Mouse (Mus musculus) G1E (cell line): ENCODE data around the gene Rims1. TPM values are rescaled to one million over a fixed set of nuclear protein-coding genes. Genes with fewer than 3 reads are reported as not detected.

Experiments used
- ATAC-seq: 2 replicates; pipeline ENCODE4 v1.8.0; 2016; ENCODE audit warnings: mild to moderate bottlenecking; ENCODE audit not compliant: insufficient number of reproducible peaks, poor library complexity, low FRiP score, severe bottlenecking; ENCODE audit errors: extremely low read depth
- DNase-seq: peaks from one replicate; pipeline ENCODE4 v3.0.0; 2012; ENCODE audit warnings: low spot score
- H3K27me3 ChIP-seq: 2 replicates; pipeline ENCODE4 v1.6.1; 2012; ENCODE audit warnings: mild to moderate bottlenecking, low read length, inconsistent platforms; ENCODE audit not compliant: insufficient read depth
- H3K36me3 ChIP-seq: replicated peaks from 2 replicates; pipeline ENCODE3; 2012; ENCODE audit warnings: mild to moderate bottlenecking, inconsistent platforms
- H3K4me1 ChIP-seq: 2 replicates; pipeline ENCODE4 v1.6.1; 2012; ENCODE audit warnings: low read depth, low read length, inconsistent platforms, mixed read lengths; ENCODE audit not compliant: insufficient read depth
- H3K4me3 ChIP-seq: 2 replicates; pipeline ENCODE4 v1.5.1; 2012; ENCODE audit warnings: low read depth, mild to moderate bottlenecking, inconsistent platforms, low read length, moderate library complexity, mixed read lengths
- H3K9me3 ChIP-seq: replicated peaks from 2 replicates; pipeline ENCODE4 v1.6.1; 2012; ENCODE audit warnings: inconsistent platforms
- CTCF ChIP-seq: IDR thresholded peaks from 2 replicates; pipeline ENCODE4 v1.5.1; 2012; ENCODE audit warnings: low read depth, low read length, inconsistent platforms, mixed read lengths
- GATA1 ChIP-seq: IDR thresholded peaks from 2 replicates; pipeline ENCODE4 v1.6.1; 2012; ENCODE audit warnings: borderline replicate concordance, low read length, inconsistent platforms, mixed read lengths
- GATA2 ChIP-seq: IDR thresholded peaks from 2 replicates; pipeline ENCODE4 v1.6.1; 2012; ENCODE audit warnings: low read depth, low read length, inconsistent platforms, borderline replicate concordance
- POLR2AphosphoS5 ChIP-seq: IDR thresholded peaks from 2 replicates; pipeline ENCODE4 v1.6.1; 2012; ENCODE audit warnings: low read depth, low read length, inconsistent platforms; ENCODE audit not compliant: insufficient replicate concordance
- TAL1 ChIP-seq: conservative IDR thresholded peaks from 2 replicates; pipeline ENCODE4 v1.6.1; 2012; ENCODE audit warnings: low read depth, low read length, inconsistent platforms, mixed read lengths
- polyA plus RNA-seq: library from polyadenylated mRNA; stranded (reverse); fragments of >175 nt; gene quantifications from 2 replicates; pipeline ENCODE4 v1.2.3, GENCODE M21; 2012
- total RNA-seq, 2 experiments: library from RNA; stranded (forward) in 1 of 2; stranded (reverse) in 1 of 2; fragments of 200-1000 nt in 1 of 2; fragments of >200 nt in 1 of 2; fragmentation: Nextera tagmentation in 1 of 2; gene quantifications; 2 replicates each; pipeline ENCODE4 v1.2.3; 2014 to 2017

The Rims1 gene
- total and polyA plus RNA-seq, 3 experiments, result 0.11 TPM; not detected in 2

GRCm38 (mm10) chr1:22655983-22656382 is 149.8 kb downstream of the Rims1 start:
- H3K9me3 ChIP-seq, result no peaks in the 10 kb centered on the region
- H3K4me3 ChIP-seq, result no peak overlapping the region
- DNase-seq, result no peak
- no peak for ATAC-seq
- H3K36me3 ChIP-seq, result no peaks in the 10 kb centered on the region
- H3K27me3 ChIP-seq, result no peaks in the 10 kb centered on the region
- TF ChIP-seq TAL1, result no peak
- no peak for TF ChIP-seq GATA1
- TF ChIP-seq POLR2AphosphoS5, result no peak
- no peak for TF ChIP-seq GATA2
- H3K4me1 ChIP-seq, result no peaks in the 10 kb centered on the region

GRCm38 (mm10) chr1:22654903-22655302 is 150.9 kb downstream of the Rims1 start:
- no peaks in the 10 kb centered on the region for H3K27me3 ChIP-seq
- ATAC-seq (no peak), DNase-seq (no peak)
- no peaks in the 10 kb centered on the region for H3K36me3 ChIP-seq
- no peaks in the 10 kb centered on the region for H3K9me3 ChIP-seq
- TF ChIP-seq POLR2AphosphoS5 (no peak), TAL1 (no peak), GATA1 (no peak), CTCF (no peak), GATA2 (no peak)
- no peak overlapping the region for H3K4me3 ChIP-seq
- H3K4me1 ChIP-seq, result no peaks in the 10 kb centered on the region

- H3K27me3 ChIP-seq, result no peaks in the 10 kb centered on the region
- no peak for ATAC-seq
- no peaks in the 10 kb centered on the region for H3K4me1 ChIP-seq
- no peak for DNase-seq
- H3K4me3 ChIP-seq, result no peak overlapping the region
- H3K9me3 ChIP-seq, result no peaks in the 10 kb centered on the region
- TF ChIP-seq TAL1 (no peak), POLR2AphosphoS5 (no peak), GATA1 (no peak), GATA2 (no peak), CTCF (no peak)
- H3K36me3 ChIP-seq, result no peaks in the 10 kb centered on the region
Observed at GRCm38 (mm10) chr1:22650588-22650987, 155.2 kb downstream of the Rims1 start.

GRCm38 (mm10) chr1:22649432-22649831 is 156.4 kb downstream of the Rims1 start:
- ATAC-seq, result no peak
- H3K27me3 ChIP-seq, result no peaks in the 10 kb centered on the region
- no peaks in the 10 kb centered on the region for H3K9me3 ChIP-seq
- no peak overlapping the region for H3K4me3 ChIP-seq
- H3K36me3 ChIP-seq, result no peaks in the 10 kb centered on the region
- no peak for TF ChIP-seq POLR2AphosphoS5
- no peak for TF ChIP-seq CTCF
- no peak for TF ChIP-seq TAL1
- no peak for TF ChIP-seq GATA2
- TF ChIP-seq GATA1, result no peak
- H3K4me1 ChIP-seq, result no peaks in the 10 kb centered on the region
- DNase-seq, result no peak

- no peaks in the 10 kb centered on the region for H3K36me3 ChIP-seq
- no peak for DNase-seq
- no peaks in the 10 kb centered on the region for H3K4me1 ChIP-seq
- no peaks in the 10 kb centered on the region for H3K9me3 ChIP-seq
- no peak for TF ChIP-seq POLR2AphosphoS5
- no peak for TF ChIP-seq CTCF
- TF ChIP-seq TAL1, result no peak
- TF ChIP-seq GATA1, result no peak
- no peak for TF ChIP-seq GATA2
- no peak for ATAC-seq
- H3K27me3 ChIP-seq, result no peaks in the 10 kb centered on the region
- H3K4me3 ChIP-seq, result no peak overlapping the region
Observed at GRCm38 (mm10) chr1:22645257-22645656, 160.5 kb downstream of the Rims1 start.

GRCm38 (mm10) chr1:22640568-22640967 is 165.2 kb downstream of the Rims1 start:
- no peak for DNase-seq
- Histone ChIP-seq H3K4me1 (no peaks in the 10 kb centered on the region), H3K9me3 (no peaks in the 10 kb centered on the region), H3K36me3 (no peaks in the 10 kb centered on the region), H3K4me3 (no peak overlapping the region), H3K27me3 (no peaks in the 10 kb centered on the region)
- ATAC-seq, result no peak
- TF ChIP-seq POLR2AphosphoS5, result no peak
- TF ChIP-seq TAL1, result no peak
- no peak for TF ChIP-seq GATA2
- TF ChIP-seq CTCF, result no peak
- no peak for TF ChIP-seq GATA1

GRCm38 (mm10) chr1:22639702-22640101 is 166.1 kb downstream of the Rims1 start:
- H3K4me1 ChIP-seq, result no peaks in the 10 kb centered on the region
- no peak for DNase-seq
- H3K27me3 ChIP-seq, result no peaks in the 10 kb centered on the region
- ATAC-seq, result no peak
- no peak overlapping the region for H3K4me3 ChIP-seq
- H3K9me3 ChIP-seq, result no peaks in the 10 kb centered on the region
- TF ChIP-seq GATA1 (no peak), GATA2 (no peak), CTCF (no peak), POLR2AphosphoS5 (no peak), TAL1 (no peak)
- no peaks in the 10 kb centered on the region for H3K36me3 ChIP-seq
